Mouse (Mus musculus): Measurements from ENCODE around the gene Cdh11.
"Not testable (repeated sequence)": the region's sequence is repeated elsewhere in the genome, so short reads cannot be mapped to it uniquely, and the experiment has no call there.

The Cdh11 gene

GRCm38 (mm10) chr8:102715956-102716355 lies 69.5 kb downstream of the Cdh11 start:
- no peak for DNase-seq (ENCODE audit: extremely low read depth, insufficient read length, low spot score)

- DNase-seq (ENCODE audit: extremely low read depth, insufficient read length, low spot score) = no peak
Measured at GRCm38 (mm10) chr8:102707305-102707704, 78.1 kb downstream of the Cdh11 start.

- no peak for DNase-seq (ENCODE audit: extremely low read depth, insufficient read length, low spot score)
Measured at GRCm38 (mm10) chr8:102705376-102705905, 80.0 kb downstream of the Cdh11 start.

GRCm38 (mm10) chr8:102700245-102700644 lies 85.2 kb downstream of the Cdh11 start:
- no peak for DNase-seq (ENCODE audit: extremely low read depth, insufficient read length, low spot score)

GRCm38 (mm10) chr8:102698232-102698837 lies 87.1 kb downstream of the Cdh11 start:
- DNase-seq (ENCODE audit: extremely low read depth, insufficient read length, low spot score) = no peak

GRCm38 (mm10) chr8:102693465-102693864 lies 92.0 kb downstream of the Cdh11 start:
- DNase-seq (ENCODE audit: extremely low read depth, insufficient read length, low spot score) = no peak

- not testable (repeated sequence) for DNase-seq (ENCODE audit: extremely low read depth, insufficient read length, low spot score)
Measured at GRCm38 (mm10) chr8:102685491-102685890, 100.0 kb downstream of the Cdh11 start.

- no peak for DNase-seq (ENCODE audit: extremely low read depth, insufficient read length, low spot score)
Measured at GRCm38 (mm10) chr8:102685023-102685422, 100.4 kb downstream of the Cdh11 start.

- DNase-seq (ENCODE audit: extremely low read depth, insufficient read length, low spot score) = no peak
Measured at GRCm38 (mm10) chr8:102677148-102677547, 108.3 kb downstream of the Cdh11 start.

GRCm38 (mm10) chr8:102664561-102664960 lies 120.9 kb downstream of the Cdh11 start:
- not testable (repeated sequence) for DNase-seq (ENCODE audit: extremely low read depth, insufficient read length, low spot score)

- no peak for DNase-seq (ENCODE audit: extremely low read depth, insufficient read length, low spot score)
Measured at GRCm38 (mm10) chr8:102656529-102656928, 128.9 kb downstream of the Cdh11 start.

- DNase-seq (ENCODE audit: extremely low read depth, insufficient read length, low spot score) = no peak
Measured at GRCm38 (mm10) chr8:102651964-102652363, 133.5 kb downstream of the Cdh11 start.

GRCm38 (mm10) chr8:102627151-102627550 lies 158.3 kb downstream of the Cdh11 start:
- DNase-seq (ENCODE audit: extremely low read depth, insufficient read length, low spot score) = no peak

- DNase-seq (ENCODE audit: extremely low read depth, insufficient read length, low spot score) = no peak
Measured at GRCm38 (mm10) chr8:102612146-102612545, 173.3 kb downstream of the Cdh11 start.

GRCm38 (mm10) chr8:102601327-102601726 lies 184.1 kb downstream of the Cdh11 start:
- DNase-seq (ENCODE audit: extremely low read depth, insufficient read length, low spot score) = no peak

- no peak for DNase-seq (ENCODE audit: extremely low read depth, insufficient read length, low spot score)
Measured at GRCm38 (mm10) chr8:102596523-102596922, 188.9 kb downstream of the Cdh11 start.

GRCm38 (mm10) chr8:102593899-102594298 lies 191.5 kb downstream of the Cdh11 start:
- no peak for DNase-seq (ENCODE audit: extremely low read depth, insufficient read length, low spot score)

Data from 3134 (cell line).